Mouse (Mus musculus) thymus, postnatal 10 days (tissue): ENCODE results near the gene Fos.
A peak's percentile ranks its signal among the peaks of the same experiment; 100 is the strongest.

Source experiments
- DNase-seq, 2 experiments: peaks; one replicate each; pipeline ENCODE4 v3.0.0; 2021; ENCODE audit warnings: low spot score in 2 of 2

The Fos gene

GRCm38 (mm10) chr12:85461913-85462663 is 11.6 kb upstream of the Fos start:
- no peak for DNase-seq

- no peak for DNase-seq
Measured at GRCm38 (mm10) chr12:85462802-85463201, 10.9 kb upstream of the Fos start.

- no peak for DNase-seq
Measured at GRCm38 (mm10) chr12:85464431-85464830, 9.3 kb upstream of the Fos start.

GRCm38 (mm10) chr12:85464902-85465301 is 8.8 kb upstream of the Fos start:
- no peak for DNase-seq

GRCm38 (mm10) chr12:85467854-85468253 is 5.8 kb upstream of the Fos start:
- no peak for DNase-seq

- no peak for DNase-seq
Measured at GRCm38 (mm10) chr12:85468666-85469065, 5.0 kb upstream of the Fos start.

- no peak for DNase-seq
Measured at GRCm38 (mm10) chr12:85471920-85472655, 1.6 kb upstream of the Fos start.

- peak in 1 of 2 experiments; percentile 16 for DNase-seq
Measured at GRCm38 (mm10) chr12:85472656-85473410, 857 bp upstream of the Fos start.

GRCm38 (mm10) chr12:85474298-85475231 is 875 bp downstream of the Fos start:
- DNase-seq, result peak in 1 of 2 experiments; percentile 38

GRCm38 (mm10) chr12:85475232-85475919 is 1.7 kb downstream of the Fos start:
- no peak for DNase-seq

GRCm38 (mm10) chr12:85475920-85476828 is 2.5 kb downstream of the Fos start:
- DNase-seq, result no peak

- no peak for DNase-seq
Measured at GRCm38 (mm10) chr12:85477219-85477618, 3.5 kb downstream of the Fos start.

- DNase-seq, result no peak
Measured at GRCm38 (mm10) chr12:85477804-85478203, 4.1 kb downstream of the Fos start.

- no peak for DNase-seq
Measured at GRCm38 (mm10) chr12:85478696-85479095, 5.0 kb downstream of the Fos start.

- no peak for DNase-seq
Measured at GRCm38 (mm10) chr12:85479190-85479589, 5.5 kb downstream of the Fos start.

GRCm38 (mm10) chr12:85483155-85483554 is 9.5 kb downstream of the Fos start:
- DNase-seq, result no peak

- no peak for DNase-seq
Measured at GRCm38 (mm10) chr12:85484655-85485054, 11.0 kb downstream of the Fos start.

GRCm38 (mm10) chr12:85485890-85486765 is 12.4 kb downstream of the Fos start:
- peak; percentile 92 to 98 for DNase-seq

GRCm38 (mm10) chr12:85486766-85487069 is 13.0 kb downstream of the Fos start:
- DNase-seq, result no peak
